Mouse (Mus musculus) hematopoietic stem cell, adult 5-6 weeks (primary cell): ENCODE measurements around the gene Vmn1r197. TPM values are rescaled to one million over a fixed set of nuclear protein-coding genes. Genes with fewer than 3 reads are reported as not detected.
"Not testable (repeated sequence)": the region's sequence is repeated elsewhere in the genome, so short reads cannot be mapped to it uniquely, and the experiment has no call there.

Experiments
- ATAC-seq, 2 experiments: fragments of 125-278 bp in 1 of 2; replicated peaks in 1 of 2; 2 replicates each; pipeline ENCODE4 v1.8.0; 2016 to 2017; ENCODE audit warnings: inconsistent platforms in 2 of 2, mild to moderate bottlenecking in 2 of 2, moderate number of reproducible peaks in 2 of 2, low read depth in 1 of 2, moderate TSS enrichment in 1 of 2; ENCODE audit not compliant: low FRiP score in 2 of 2, poor library complexity in 2 of 2, severe bottlenecking in 2 of 2, insufficient read depth in 1 of 2, low TSS enrichment in 1 of 2
- total RNA-seq: library from RNA; stranded (forward); fragments of 172-1452, 232-1000 nt; gene quantifications from 2 replicates; pipeline ENCODE4 v1.2.3, GENCODE M21; 2017

The Vmn1r197 gene
- total RNA-seq: not detected in 2 replicates

- ATAC-seq: no peak
Observed at GRCm38 (mm10) chr13:22324289-22324688, at the start of gene Vmn1r197. Gene Vmn1r197 (plus strand): TSS chr13:22324589.

GRCm38 (mm10) chr13:22284578-22284977, 39.8 kb upstream of the Vmn1r197 start:
- no peak for ATAC-seq

DNA sequence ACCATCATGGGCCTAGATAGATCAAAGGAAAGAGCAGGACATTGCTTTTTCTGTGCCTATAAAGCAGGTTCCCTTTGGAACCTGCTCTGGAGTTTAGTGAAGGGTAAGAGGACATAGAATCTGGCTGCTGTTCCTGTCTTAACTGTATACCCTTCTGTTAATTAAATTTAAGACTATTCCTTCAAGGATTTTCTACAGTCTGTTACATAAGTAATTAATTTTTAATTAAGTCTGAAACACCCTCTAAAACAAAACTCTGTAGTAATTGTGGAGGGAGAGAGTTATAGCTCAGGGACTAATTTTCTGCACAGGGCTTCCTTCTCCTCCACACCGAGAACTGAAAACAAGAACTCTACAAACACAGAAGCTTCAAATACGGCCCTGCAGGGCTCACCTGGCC, 34.8 kb upstream of the Vmn1r197 start, which contains the start of gene Vmn1r196:
TSS of gene Vmn1r196 (plus strand) at position 301 of the 400 bp plus-strand sequence.
- ATAC-seq: no peak

GRCm38 (mm10) chr13:22308075-22308474, 16.3 kb upstream of the Vmn1r197 start:
- ATAC-seq: not testable (repeated sequence)

- ATAC-seq: no peak
Observed at GRCm38 (mm10) chr13:22315361-22315760, 9.0 kb upstream of the Vmn1r197 start.

DNA sequence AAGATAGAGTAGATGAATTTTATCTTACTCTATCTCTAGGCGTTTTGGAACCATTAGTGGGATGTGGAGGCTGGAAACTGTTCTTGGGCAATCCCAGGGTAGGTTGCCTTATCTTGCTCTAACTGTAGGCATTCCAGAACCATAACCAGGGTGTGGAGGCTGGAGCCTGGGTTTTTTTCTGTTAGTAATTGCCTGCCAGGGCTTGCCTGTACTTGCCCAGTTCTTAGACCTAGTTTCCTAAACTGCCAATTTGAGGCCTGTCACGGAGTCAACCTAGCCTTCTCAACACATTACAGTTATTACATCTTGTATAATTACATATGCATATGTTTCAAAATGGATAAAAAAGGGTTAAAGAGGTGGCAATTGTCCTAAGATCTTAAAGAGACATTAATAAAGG, 7.0 kb upstream of the Vmn1r197 start:
- ATAC-seq: no peak

DNA sequence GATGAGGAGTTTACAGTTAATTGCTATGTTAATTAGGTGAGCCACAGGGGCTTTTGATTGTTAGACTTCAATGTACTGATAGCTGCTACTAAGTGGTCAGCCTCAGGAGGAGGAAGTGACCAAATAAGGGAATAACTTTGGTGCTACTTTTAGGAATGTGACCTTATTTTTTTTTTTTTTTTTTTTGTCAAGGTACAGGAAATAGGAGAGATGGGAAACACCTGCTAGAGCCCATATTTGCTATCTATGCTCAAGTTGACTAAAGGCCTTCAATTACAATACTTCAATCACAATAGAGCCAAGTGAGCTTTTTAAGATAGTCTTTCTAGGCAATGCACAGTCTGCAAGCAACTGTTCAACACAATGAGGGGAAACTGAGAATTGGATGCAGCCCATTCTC, 4.3 kb upstream of the Vmn1r197 start:
- no peak for ATAC-seq

DNA sequence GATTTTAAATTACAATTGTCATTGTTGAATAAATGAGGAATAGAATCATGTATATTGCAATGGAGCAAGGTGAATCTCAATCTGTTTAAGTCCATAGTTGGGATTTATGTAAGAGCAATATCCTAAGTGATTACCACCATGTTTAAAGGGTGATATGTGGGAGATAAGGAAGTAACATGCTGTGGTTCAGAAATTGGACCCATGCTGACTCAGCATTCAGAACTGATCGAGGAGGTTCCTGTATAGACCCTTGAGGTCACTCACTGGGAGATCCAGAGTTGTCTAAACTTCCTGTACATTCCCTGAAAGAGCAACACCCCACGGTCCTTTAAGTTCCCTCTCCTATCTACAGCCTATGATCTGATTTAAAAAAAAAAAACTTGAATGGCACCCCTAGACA, 8.9 kb downstream of the Vmn1r197 start:
- no peak for ATAC-seq

DNA sequence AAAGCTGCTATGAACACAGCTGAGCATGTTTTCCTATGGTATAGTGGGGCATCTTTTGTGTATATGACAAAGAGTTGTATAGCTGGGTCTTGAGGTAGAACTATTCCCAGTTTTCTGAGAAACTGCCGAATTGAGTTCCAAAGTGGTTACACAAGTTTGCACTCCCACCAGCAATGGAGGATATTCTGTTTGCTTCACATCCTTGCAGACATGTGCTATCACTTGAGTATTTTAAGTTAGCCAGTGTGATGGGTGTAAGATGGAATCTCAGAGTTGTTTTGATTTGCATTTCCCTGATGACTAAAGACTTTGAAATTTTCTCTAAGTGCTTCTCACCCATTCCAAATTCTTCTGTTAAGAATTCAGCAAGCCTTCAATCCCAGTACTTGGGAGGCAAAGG, 11.2 kb downstream of the Vmn1r197 start:
- no peak for ATAC-seq

- no peak for ATAC-seq
Observed at GRCm38 (mm10) chr13:22350064-22350463, 25.7 kb downstream of the Vmn1r197 start, which contains the start of gene Vmn1r198. Gene Vmn1r198 (plus strand): TSS chr13:22350364.

DNA sequence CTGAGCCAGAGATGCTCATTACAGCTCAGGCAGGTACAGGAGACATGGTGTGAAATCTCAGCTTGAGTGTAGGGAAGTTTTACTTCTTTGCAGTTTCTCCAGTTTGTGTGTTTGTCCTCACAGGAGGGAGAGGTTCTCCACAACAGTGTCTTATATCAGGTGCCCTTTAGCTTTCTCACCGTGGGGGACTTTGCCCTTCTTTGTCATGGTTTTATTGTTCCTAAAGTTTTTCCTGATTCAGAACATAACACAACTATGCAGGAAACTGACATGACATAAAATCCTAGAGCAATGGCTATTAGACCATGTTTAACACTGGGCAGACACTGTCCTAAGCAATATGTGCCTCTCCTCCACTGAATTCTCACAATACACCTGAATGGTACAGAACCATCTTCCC, 26.4 kb downstream of the Vmn1r197 start:
- no peak for ATAC-seq

- ATAC-seq: no peak
Observed at GRCm38 (mm10) chr13:22379518-22379917, 55.1 kb downstream of the Vmn1r197 start, which contains the start of gene Vmn1r199. Gene Vmn1r199 (plus strand): TSS chr13:22379818.

- ATAC-seq: not testable (repeated sequence)
Observed at GRCm38 (mm10) chr13:22381128-22381527, 56.7 kb downstream of the Vmn1r197 start.

Other genes with a start within 250 kb of the Vmn1r197 start
- not detected in 2 replicates for gene Vmn1r188, start 240.1 kb upstream of the Vmn1r197 start, total RNA-seq
- gene Vmn1r189, start 218.8 kb upstream of the Vmn1r197 start, total RNA-seq: not detected in 2 replicates
- gene Vmn1r191, start 140.6 kb upstream of the Vmn1r197 start, total RNA-seq: not detected in 2 replicates
- gene Vmn1r192, start 133.4 kb upstream of the Vmn1r197 start, total RNA-seq: not detected in 2 replicates
- not detected in 2 replicates for gene Vmn1r193, start 101.4 kb upstream of the Vmn1r197 start, total RNA-seq
- gene Vmn1r194, start 80.4 kb upstream of the Vmn1r197 start, total RNA-seq: not detected in 2 replicates
- gene Vmn1r195, start 54.1 kb upstream of the Vmn1r197 start, total RNA-seq: not detected in 2 replicates
- gene Vmn1r196, start 34.7 kb upstream of the Vmn1r197 start, total RNA-seq: not detected in 2 replicates
- not detected in 2 replicates for gene Vmn1r198, start 25.8 kb downstream of the Vmn1r197 start, total RNA-seq
- gene Vmn1r199, start 55.2 kb downstream of the Vmn1r197 start, total RNA-seq: not detected in 2 replicates
- not detected in 2 replicates for gene Vmn1r200, start 65.8 kb downstream of the Vmn1r197 start, total RNA-seq
- not detected in 2 replicates for gene Vmn1r201, start 147.3 kb downstream of the Vmn1r197 start, total RNA-seq
- gene Vmn1r202, start 180.8 kb downstream of the Vmn1r197 start, total RNA-seq: not detected in 2 replicates
- 0.10 and 0.19 TPM in 2 replicates for gene Vmn1r203, start 193.5 kb downstream of the Vmn1r197 start, total RNA-seq
- gene Vmn1r204, start 228.6 kb downstream of the Vmn1r197 start, total RNA-seq: not detected in 2 replicates